26 mouse cellular contexts compared by ENCODE assay signal in the genomic region with DNA sequence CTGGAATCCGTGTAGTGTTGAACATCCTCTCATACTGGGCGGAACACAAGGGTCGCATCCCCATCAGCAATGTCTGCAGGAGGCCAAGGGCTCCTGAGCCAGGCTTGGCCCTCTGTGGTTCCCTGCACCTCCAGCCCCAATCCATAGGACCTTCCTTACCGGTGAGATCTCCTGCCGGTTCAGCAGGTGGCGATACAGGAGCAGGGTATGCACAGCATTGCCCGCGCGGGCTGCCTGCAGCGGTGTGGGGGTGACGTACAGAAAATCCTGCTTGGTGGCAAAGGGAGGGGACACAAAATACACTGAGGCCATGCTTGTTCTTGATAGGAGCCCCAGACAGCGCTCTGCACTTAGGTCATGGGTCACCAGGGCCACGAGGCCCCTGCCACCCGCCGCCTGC. TPM values are rescaled to one million over a fixed set of nuclear protein-coding genes. Genes with fewer than 3 reads are reported as not detected.
DNase-seq lines count a peak whose midpoint lies in the region; ATAC-seq and TF ChIP-seq lines count a peak whose summit lies in the region.
"Had no signal": no experiment of that assay in that cellular context is flagged by ENCODE, and none has a peak within 500 bp of the region (broad histone marks: within the 10 kb centered on the region; RNA-seq: fewer than 3 reads in every experiment).

No protein-coding gene starts in this region.

- no peak overlapping the region for H3K4me3 ChIP-seq in intestine, embryonic 15.5 days (replicated peaks)
- no peak overlapping the region for H3K4me3 ChIP-seq in intestine, embryonic 16.5 days (ENCODE audit: low read length)
- no peak overlapping the region for H3K4me3 ChIP-seq in lung, postnatal 0 days (ENCODE audit: low read depth, low read length)
- H3K4me3 ChIP-seq: embryonic facial prominence, embryonic 15.5 days; forebrain, embryonic 15.5 days; heart, embryonic 15.5 days; hindbrain, embryonic 15.5 days; kidney, embryonic 15.5 days; left cerebral cortex, adult 2 months had no signal

- no peak for ATAC-seq in intestine, embryonic 15.5 days
- ATAC-seq in intestine, embryonic 16.5 days = no peak
- ATAC-seq in lung, postnatal 0 days = no peak
- ATAC-seq in megakaryocyte progenitor cell, adult 5-6 weeks (replicated peaks; ENCODE audit: poor library complexity) = no peak
- ATAC-seq: forebrain, embryonic 15.5 days; Patski had no signal

- H3K36me3 ChIP-seq in intestine, embryonic 15.5 days = 0 out of 2 replicates have a peak, but pooled peaks cover 7% of the 10 kb centered on the region
- H3K36me3 ChIP-seq in intestine, embryonic 16.5 days (ENCODE audit: control insufficient read depth, insufficient read depth, low read length) = no peaks in the 10 kb centered on the region
- no peaks in the 10 kb centered on the region for H3K36me3 ChIP-seq in lung, postnatal 0 days (ENCODE audit: insufficient read depth, low read length)
- H3K36me3 ChIP-seq: G1E; heart, embryonic 15.5 days had no signal

- no peak overlapping the region for H3K27ac ChIP-seq in intestine, embryonic 15.5 days
- no peak overlapping the region for H3K27ac ChIP-seq in intestine, embryonic 16.5 days (ENCODE audit: low read length)
- no peak overlapping the region for H3K27ac ChIP-seq in lung, postnatal 0 days (ENCODE audit: low read length)
- H3K27ac ChIP-seq: embryonic facial prominence, embryonic 15.5 days; forebrain, embryonic 15.5 days; heart, embryonic 15.5 days; hindbrain, embryonic 15.5 days; kidney, embryonic 15.5 days; left cerebral cortex, adult 2 months had no signal

- no peak for TF ChIP-seq EP300 in lung, postnatal 0 days (IDR thresholded peaks at IDR 0.05)

- WGBS in intestine, embryonic 15.5 days = 68% methylated on average over 15 of the region's 15 CpGs
- 60% methylated on average over 15 of the region's 15 CpGs for WGBS in intestine, embryonic 16.5 days
- 54% methylated on average over 15 of the region's 15 CpGs for WGBS in lung, postnatal 0 days

- H3K4me1 ChIP-seq in intestine, embryonic 15.5 days (replicated peaks) = peaks cover 10% of the 10 kb centered on the region
- peaks cover 9% of the 10 kb centered on the region for H3K4me1 ChIP-seq in intestine, embryonic 16.5 days (ENCODE audit: control insufficient read depth, insufficient read depth, low read length)
- H3K4me1 ChIP-seq in lung, postnatal 0 days (ENCODE audit: insufficient read depth, low read depth, low read length) = no peaks in the 10 kb centered on the region

- H3K27me3 ChIP-seq in intestine, embryonic 15.5 days (replicated peaks) = no peaks in the 10 kb centered on the region
- no peaks in the 10 kb centered on the region for H3K27me3 ChIP-seq in intestine, embryonic 16.5 days (replicated peaks; ENCODE audit: control insufficient read depth, insufficient read depth, low read length)
- no peaks in the 10 kb centered on the region for H3K27me3 ChIP-seq in lung, postnatal 0 days (replicated peaks; ENCODE audit: insufficient read depth, low read length)
- H3K27me3 ChIP-seq: embryonic facial prominence, embryonic 15.5 days; forebrain, embryonic 15.5 days; heart, embryonic 15.5 days; hindbrain, embryonic 15.5 days; kidney, embryonic 15.5 days; Patski had no signal

- TF ChIP-seq CTCF in lung, postnatal 0 days (IDR thresholded peaks at IDR 0.05) = peak; percentile 26

- H3K9me3 ChIP-seq in intestine, embryonic 15.5 days = no peaks in the 10 kb centered on the region
- no peaks in the 10 kb centered on the region for H3K9me3 ChIP-seq in intestine, embryonic 16.5 days (ENCODE audit: control insufficient read depth, low read length)
- no peaks in the 10 kb centered on the region for H3K9me3 ChIP-seq in lung, postnatal 0 days (ENCODE audit: low read length)
- H3K9me3 ChIP-seq: embryonic facial prominence, embryonic 15.5 days; forebrain, embryonic 15.5 days; G1E; heart, embryonic 15.5 days; hindbrain, embryonic 15.5 days; kidney, embryonic 15.5 days had no signal

- DNase-seq in cerebellum, adult 8-10 months = peak; percentile 7
- DNase-seq in cerebellum, adult 11 months = no peak
- DNase-seq in lung, postnatal 0 days (ENCODE audit: low spot score) = no peak
- no peak for DNase-seq in lung, postnatal 14 days
- no peak for DNase-seq in adrenal gland, adult 2 months
- DNase-seq: adrenal gland, adult 8-10 months; cerebellum, adult 18-20 months; cerebellum, postnatal 36 days; heart, postnatal 36 days; midbrain, embryonic 14.5 days had no signal

- no peak overlapping the region for H3K9ac ChIP-seq in intestine, embryonic 15.5 days
- no peak overlapping the region for H3K9ac ChIP-seq in intestine, embryonic 16.5 days (ENCODE audit: low read depth, low read length)
- no peak overlapping the region for H3K9ac ChIP-seq in lung, postnatal 0 days (replicated peaks; ENCODE audit: low read depth)
- H3K9ac ChIP-seq: embryonic facial prominence, embryonic 15.5 days; forebrain, embryonic 15.5 days; heart, embryonic 15.5 days; hindbrain, embryonic 15.5 days; kidney, embryonic 15.5 days had no signal

- H3K4me2 ChIP-seq in intestine, embryonic 15.5 days (replicated peaks) = 0 out of 2 replicates have a peak overlapping the region, but pooled peaks have one; percentile 14
- no peak overlapping the region for H3K4me2 ChIP-seq in intestine, embryonic 16.5 days (ENCODE audit: low read depth, low read length)
- no peak overlapping the region for H3K4me2 ChIP-seq in lung, postnatal 0 days (replicated peaks; ENCODE audit: low read depth, low read length)
- H3K4me2 ChIP-seq: embryonic facial prominence, embryonic 15.5 days; forebrain, embryonic 15.5 days; heart, embryonic 15.5 days; hindbrain, embryonic 15.5 days; kidney, embryonic 15.5 days had no signal

RNA-seq across cellular contexts. Expression of gene Cpt1c, which starts 8.0 kb away (rescaled TPM):
- 16.1 and 16.5 TPM in 2 replicates for polyA plus RNA-seq in intestine, embryonic 15.5 days (2015; fragmentation: Nextera tagmentation; extraction: Ambion mirVana)
- 14.0 and 14.2 TPM in 2 replicates for polyA plus RNA-seq in intestine, embryonic 16.5 days (2015; fragmentation: Nextera tagmentation; extraction: Ambion mirVana)
- 5.4 and 5.6 TPM in 2 replicates for polyA plus RNA-seq in lung, postnatal 0 days (2015; fragmentation: Nextera tagmentation; extraction: Ambion mirVana)
- total RNA-seq in megakaryocyte progenitor cell, adult 5-6 weeks (2015) = 0.42 and 0.54 TPM in 2 replicates
- total RNA-seq in megakaryocyte progenitor cell, adult 5-6 weeks (2017) = 0.25 and 1.6 TPM in 2 replicates
- 10 to 100 TPM in 1 of 2 experiments, 1 to 10 TPM in 1; 7.3 to 13.5 TPM for total RNA-seq in adrenal gland, adult 2 months (2021)
- 29.6 and 37.5 TPM in 2 replicates for polyA plus RNA-seq in adrenal gland, adult 2 months (2012; rRNA removed)

RNA-seq across cellular contexts. Expression of gene Prmt1, which starts 19.7 kb away (rescaled TPM):
- 449 and 456 TPM in 2 replicates for polyA plus RNA-seq in intestine, embryonic 15.5 days (2015; fragmentation: Nextera tagmentation; extraction: Ambion mirVana)
- polyA plus RNA-seq in intestine, embryonic 16.5 days (2015; fragmentation: Nextera tagmentation; extraction: Ambion mirVana) = 363 and 439 TPM in 2 replicates
- polyA plus RNA-seq in lung, postnatal 0 days (2015; fragmentation: Nextera tagmentation; extraction: Ambion mirVana) = 146 and 159 TPM in 2 replicates
- 147 and 153 TPM in 2 replicates for total RNA-seq in megakaryocyte progenitor cell, adult 5-6 weeks (2015)
- 113 and 135 TPM in 2 replicates for total RNA-seq in megakaryocyte progenitor cell, adult 5-6 weeks (2017)
- total RNA-seq in adrenal gland, adult 2 months (2021) = 100 to 1,000 TPM; 166 to 234 TPM
- 101 and 122 TPM in 2 replicates for polyA plus RNA-seq in adrenal gland, adult 2 months (2012; rRNA removed)

RNA-seq across cellular contexts. Expression of gene Tsks, which starts 23.6 kb away (rescaled TPM):
- 0.14 TPM in 1 of 2 replicates, not detected in the other for polyA plus RNA-seq in intestine, embryonic 15.5 days (2015; fragmentation: Nextera tagmentation; extraction: Ambion mirVana)
- 0.28 TPM in 1 of 2 replicates, not detected in the other for polyA plus RNA-seq in intestine, embryonic 16.5 days (2015; fragmentation: Nextera tagmentation; extraction: Ambion mirVana)
- 0.44 and 0.57 TPM in 2 replicates for polyA plus RNA-seq in lung, postnatal 0 days (2015; fragmentation: Nextera tagmentation; extraction: Ambion mirVana)
- total RNA-seq in megakaryocyte progenitor cell, adult 5-6 weeks (2015) = not detected in 2 replicates
- total RNA-seq in megakaryocyte progenitor cell, adult 5-6 weeks (2017) = not detected in 2 replicates
- total RNA-seq in adrenal gland, adult 2 months (2021) = not detected
- 0.13 and 0.31 TPM in 2 replicates for polyA plus RNA-seq in adrenal gland, adult 2 months (2012; rRNA removed)
- total RNA-seq: adrenal gland, adult 8-10 months; G1E; gastrocnemius, postnatal 4 days; heart, adult 8-10 months; heart, postnatal 36 days; megakaryocyte-erythroid progenitor cell, adult 5-6 weeks had no signal
- polyA plus RNA-seq: forebrain, embryonic 15.5 days; intestine, embryonic 14.5 days; midbrain, embryonic 14.5 days; spleen, adult 2 months had no signal

RNA-seq across cellular contexts. Expression of gene Irf3, which starts 30.8 kb away (rescaled TPM):
- polyA plus RNA-seq in intestine, embryonic 15.5 days (2015; fragmentation: Nextera tagmentation; extraction: Ambion mirVana) = 89.9 and 99.6 TPM in 2 replicates
- 96.1 and 115 TPM in 2 replicates for polyA plus RNA-seq in intestine, embryonic 16.5 days (2015; fragmentation: Nextera tagmentation; extraction: Ambion mirVana)
- 90.4 and 96.5 TPM in 2 replicates for polyA plus RNA-seq in lung, postnatal 0 days (2015; fragmentation: Nextera tagmentation; extraction: Ambion mirVana)
- total RNA-seq in megakaryocyte progenitor cell, adult 5-6 weeks (2015) = 71.9 and 79.5 TPM in 2 replicates
- 70.4 and 89.4 TPM in 2 replicates for total RNA-seq in megakaryocyte progenitor cell, adult 5-6 weeks (2017)
- total RNA-seq in adrenal gland, adult 2 months (2021) = 100 to 1,000 TPM; 105 to 130 TPM
- polyA plus RNA-seq in adrenal gland, adult 2 months (2012; rRNA removed) = 93.3 and 98.1 TPM in 2 replicates

RNA-seq across cellular contexts. Expression of gene Bcl2l12, which starts 31.9 kb away (rescaled TPM):
- 37.3 and 43.6 TPM in 2 replicates for polyA plus RNA-seq in intestine, embryonic 15.5 days (2015; fragmentation: Nextera tagmentation; extraction: Ambion mirVana)
- 33.0 and 36.9 TPM in 2 replicates for polyA plus RNA-seq in intestine, embryonic 16.5 days (2015; fragmentation: Nextera tagmentation; extraction: Ambion mirVana)
- 29.0 and 33.2 TPM in 2 replicates for polyA plus RNA-seq in lung, postnatal 0 days (2015; fragmentation: Nextera tagmentation; extraction: Ambion mirVana)
- total RNA-seq in megakaryocyte progenitor cell, adult 5-6 weeks (2015) = 22.6 and 25.9 TPM in 2 replicates
- 26.2 and 28.0 TPM in 2 replicates for total RNA-seq in megakaryocyte progenitor cell, adult 5-6 weeks (2017)
- 10 to 100 TPM; 20.1 to 20.3 TPM for total RNA-seq in adrenal gland, adult 2 months (2021)
- polyA plus RNA-seq in adrenal gland, adult 2 months (2012; rRNA removed) = 40.4 and 50.3 TPM in 2 replicates
